Mouse (Mus musculus): ENCODE data around the gene Mfrp. TPM values are rescaled to one million over a fixed set of nuclear protein-coding genes. Genes with fewer than 3 reads are reported as not detected.

The Mfrp gene
- polyA plus RNA-seq, 1 experiment from 2014 or later = 0.18 TPM

- Histone ChIP-seq H3K36me3 (ENCODE audit: control insufficient read depth, insufficient read depth, low read length) (no peaks in the 10 kb centered on the region), H3K4me1 (replicated peaks; ENCODE audit: control insufficient read depth, insufficient read depth, low read length) (peaks cover 18% of the 10 kb centered on the region), H3K27me3 (replicated peaks; ENCODE audit: control insufficient read depth, insufficient read depth, low read length) (no peaks in the 10 kb centered on the region), H3K4me2 (ENCODE audit: low read length) (no peak overlapping the region), H3K4me3 (ENCODE audit: low read depth, low read length) (no peak overlapping the region), H3K9me3 (ENCODE audit: control insufficient read depth, low read length) (no peaks in the 10 kb centered on the region), H3K27ac (ENCODE audit: low read depth) (no peak overlapping the region), H3K9ac (ENCODE audit: low read length) (no peak overlapping the region)
- ATAC-seq (replicated peaks; ENCODE audit: low FRiP score, low TSS enrichment, low read depth) (no peak), DNase-seq (ENCODE audit: low spot score) (no peak)
- WGBS = 59% methylated on average over 14 of the region's 14 CpGs
Observed at GRCm38 (mm10) chr9:44070113-44070843, 31.3 kb upstream of the Mfrp start.

GRCm38 (mm10) chr9:44070844-44071231, 30.7 kb upstream of the Mfrp start:
- no peak overlapping the region for H3K9ac ChIP-seq (ENCODE audit: low read length)
- ATAC-seq (replicated peaks; ENCODE audit: low FRiP score, low TSS enrichment, low read depth) (no peak), DNase-seq (ENCODE audit: low spot score) (peak; percentile 53)
- no peak overlapping the region for H3K27ac ChIP-seq (ENCODE audit: low read depth)
- no peaks in the 10 kb centered on the region for H3K9me3 ChIP-seq (ENCODE audit: control insufficient read depth, low read length)
- no peak overlapping the region for H3K4me3 ChIP-seq (ENCODE audit: low read depth, low read length)
- no peaks in the 10 kb centered on the region for H3K36me3 ChIP-seq (ENCODE audit: control insufficient read depth, insufficient read depth, low read length)
- peaks cover 18% of the 10 kb centered on the region for H3K4me1 ChIP-seq (replicated peaks; ENCODE audit: control insufficient read depth, insufficient read depth, low read length)
- H3K27me3 ChIP-seq (replicated peaks; ENCODE audit: control insufficient read depth, insufficient read depth, low read length) = no peaks in the 10 kb centered on the region
- WGBS = 33% methylated on average over 8 of the region's 8 CpGs
- H3K4me2 ChIP-seq (ENCODE audit: low read length) = no peak overlapping the region

GRCm38 (mm10) chr9:44071914-44072598, 29.5 kb upstream of the Mfrp start:
- peak; percentile 53 for DNase-seq (ENCODE audit: low spot score)
- no peak overlapping the region for H3K4me3 ChIP-seq (ENCODE audit: low read depth, low read length)
- no peak overlapping the region for H3K27ac ChIP-seq (ENCODE audit: low read depth)
- whole genome bisulfite sequencing = 40% methylated on average over 11 of the region's 11 CpGs
- H3K27me3 ChIP-seq (replicated peaks; ENCODE audit: control insufficient read depth, insufficient read depth, low read length) = no peaks in the 10 kb centered on the region
- H3K4me2 ChIP-seq (ENCODE audit: low read length) = no peak overlapping the region
- no peaks in the 10 kb centered on the region for H3K9me3 ChIP-seq (ENCODE audit: control insufficient read depth, low read length)
- ATAC-seq (replicated peaks; ENCODE audit: low FRiP score, low TSS enrichment, low read depth) = no peak
- peaks cover 18% of the 10 kb centered on the region for H3K4me1 ChIP-seq (replicated peaks; ENCODE audit: control insufficient read depth, insufficient read depth, low read length)
- H3K9ac ChIP-seq (ENCODE audit: low read length) = no peak overlapping the region
- H3K36me3 ChIP-seq (ENCODE audit: control insufficient read depth, insufficient read depth, low read length) = no peaks in the 10 kb centered on the region

GRCm38 (mm10) chr9:44072599-44072915, 29.0 kb upstream of the Mfrp start:
- peaks cover 16% of the 10 kb centered on the region for H3K4me1 ChIP-seq (replicated peaks; ENCODE audit: control insufficient read depth, insufficient read depth, low read length)
- no peak for ATAC-seq (replicated peaks; ENCODE audit: low FRiP score, low TSS enrichment, low read depth)
- no peak overlapping the region for H3K4me3 ChIP-seq (ENCODE audit: low read depth, low read length)
- WGBS = 39% methylated on average over 4 of the region's 4 CpGs
- DNase-seq (ENCODE audit: low spot score) = peak; percentile 50
- H3K9me3 ChIP-seq (ENCODE audit: control insufficient read depth, low read length) = no peaks in the 10 kb centered on the region
- H3K27me3 ChIP-seq (replicated peaks; ENCODE audit: control insufficient read depth, insufficient read depth, low read length) = no peaks in the 10 kb centered on the region
- H3K9ac ChIP-seq (ENCODE audit: low read length) = no peak overlapping the region
- no peak overlapping the region for H3K27ac ChIP-seq (ENCODE audit: low read depth)
- H3K4me2 ChIP-seq (ENCODE audit: low read length) = no peak overlapping the region
- no peaks in the 10 kb centered on the region for H3K36me3 ChIP-seq (ENCODE audit: control insufficient read depth, insufficient read depth, low read length)

GRCm38 (mm10) chr9:44073115-44073514, 28.4 kb upstream of the Mfrp start:
- Histone ChIP-seq H3K4me1 (replicated peaks; ENCODE audit: control insufficient read depth, insufficient read depth, low read length) (peaks cover 16% of the 10 kb centered on the region), H3K36me3 (ENCODE audit: control insufficient read depth, insufficient read depth, low read length) (no peaks in the 10 kb centered on the region), H3K27me3 (replicated peaks; ENCODE audit: control insufficient read depth, insufficient read depth, low read length) (no peaks in the 10 kb centered on the region), H3K4me3 (ENCODE audit: low read depth, low read length) (no peak overlapping the region), H3K9me3 (ENCODE audit: control insufficient read depth, low read length) (no peaks in the 10 kb centered on the region), H3K27ac (ENCODE audit: low read depth) (no peak overlapping the region), H3K4me2 (ENCODE audit: low read length) (no peak overlapping the region), H3K9ac (ENCODE audit: low read length) (no peak overlapping the region)
- DNase-seq (ENCODE audit: low spot score) (no peak), ATAC-seq (replicated peaks; ENCODE audit: low FRiP score, low TSS enrichment, low read depth) (no peak)
- WGBS = 66% methylated on average over 5 of the region's 5 CpGs

- no peak overlapping the region for H3K4me3 ChIP-seq (ENCODE audit: low read depth, low read length)
- H3K4me2 ChIP-seq (ENCODE audit: low read length) = no peak overlapping the region
- ATAC-seq (replicated peaks; ENCODE audit: low FRiP score, low TSS enrichment, low read depth) (no peak), DNase-seq (ENCODE audit: low spot score) (peak; percentile 50)
- no peaks in the 10 kb centered on the region for H3K36me3 ChIP-seq (ENCODE audit: control insufficient read depth, insufficient read depth, low read length)
- H3K27ac ChIP-seq (ENCODE audit: low read depth) = no peak overlapping the region
- no peak overlapping the region for H3K9ac ChIP-seq (ENCODE audit: low read length)
- WGBS = 61% methylated on average over 9 of the region's 9 CpGs
- H3K9me3 ChIP-seq (ENCODE audit: control insufficient read depth, low read length) = no peaks in the 10 kb centered on the region
- no peaks in the 10 kb centered on the region for H3K27me3 ChIP-seq (replicated peaks; ENCODE audit: control insufficient read depth, insufficient read depth, low read length)
- H3K4me1 ChIP-seq (replicated peaks; ENCODE audit: control insufficient read depth, insufficient read depth, low read length) = peaks cover 25% of the 10 kb centered on the region
Observed at GRCm38 (mm10) chr9:44074395-44075275, 26.9 kb upstream of the Mfrp start.

- no peak overlapping the region for H3K4me2 ChIP-seq (ENCODE audit: low read length)
- ATAC-seq (replicated peaks; ENCODE audit: low FRiP score, low TSS enrichment, low read depth) (no peak), DNase-seq (ENCODE audit: low spot score) (no peak)
- H3K4me1 ChIP-seq (replicated peaks; ENCODE audit: control insufficient read depth, insufficient read depth, low read length) = peaks cover 25% of the 10 kb centered on the region
- H3K27ac ChIP-seq (ENCODE audit: low read depth) = no peak overlapping the region
- H3K9ac ChIP-seq (ENCODE audit: low read length) = no peak overlapping the region
- WGBS = 75% methylated on average over 24 of the region's 24 CpGs
- H3K4me3 ChIP-seq (ENCODE audit: low read depth, low read length) = no peak overlapping the region
- no peaks in the 10 kb centered on the region for H3K36me3 ChIP-seq (ENCODE audit: control insufficient read depth, insufficient read depth, low read length)
- no peaks in the 10 kb centered on the region for H3K27me3 ChIP-seq (replicated peaks; ENCODE audit: control insufficient read depth, insufficient read depth, low read length)
- no peaks in the 10 kb centered on the region for H3K9me3 ChIP-seq (ENCODE audit: control insufficient read depth, low read length)
Observed at GRCm38 (mm10) chr9:44075276-44075995, 26.1 kb upstream of the Mfrp start.

GRCm38 (mm10) chr9:44075996-44076763, 25.3 kb upstream of the Mfrp start:
- Histone ChIP-seq H3K27ac (ENCODE audit: low read depth) (no peak overlapping the region), H3K4me2 (ENCODE audit: low read length) (no peak overlapping the region), H3K4me3 (ENCODE audit: low read depth, low read length) (no peak overlapping the region), H3K4me1 (replicated peaks; ENCODE audit: control insufficient read depth, insufficient read depth, low read length) (peaks cover 19% of the 10 kb centered on the region), H3K27me3 (replicated peaks; ENCODE audit: control insufficient read depth, insufficient read depth, low read length) (no peaks in the 10 kb centered on the region), H3K9me3 (ENCODE audit: control insufficient read depth, low read length) (no peaks in the 10 kb centered on the region), H3K36me3 (ENCODE audit: control insufficient read depth, insufficient read depth, low read length) (no peaks in the 10 kb centered on the region), H3K9ac (ENCODE audit: low read length) (no peak overlapping the region)
- ATAC-seq (replicated peaks; ENCODE audit: low FRiP score, low TSS enrichment, low read depth) = no peak
- DNase-seq (ENCODE audit: low spot score) = no peak
- 66% methylated on average over 16 of the region's 16 CpGs for WGBS
